Mouse (Mus musculus): ENCODE measurements at regions not wholly inside any gene's neighbourhood (a gene's known extent, or its start where the extent isn't known, plus 50 kb on each side); places are given as distances from the start of the nearest gene placed in this dataset.

- Histone ChIP-seq H3K9me3 (ENCODE audit: low read length) (no peaks in the 10 kb centered on the region), H3K4me1 (replicated peaks; ENCODE audit: low read depth, low read length) (no peaks in the 10 kb centered on the region), H3K36me3 (ENCODE audit: insufficient read depth, low read length) (no peaks in the 10 kb centered on the region), H3K27me3 (ENCODE audit: insufficient read depth, low read length) (no peaks in the 10 kb centered on the region), H3K4me3 (replicated peaks; ENCODE audit: low read length) (no peak overlapping the region)
- TF ChIP-seq NANOG (IDR thresholded peaks at IDR 0.05; ENCODE audit: borderline replicate concordance, low read length) (no peak), CTCF (conservative IDR thresholded peaks at IDR 0.05; ENCODE audit: low read length) (no peak), POU5F1 (IDR thresholded peaks at IDR 0.05; ENCODE audit: borderline replicate concordance, low read length) (no peak)
Observed at GRCm38 (mm10) chr3:66488724-66489123, 192.1 kb upstream of the Veph1 start.

- TF ChIP-seq POU5F1 (IDR thresholded peaks at IDR 0.05; ENCODE audit: borderline replicate concordance, low read length) (no peak), NANOG (IDR thresholded peaks at IDR 0.05; ENCODE audit: borderline replicate concordance, low read length) (no peak), CTCF (conservative IDR thresholded peaks at IDR 0.05; ENCODE audit: low read length) (no peak)
- Histone ChIP-seq H3K4me1 (replicated peaks; ENCODE audit: low read depth, low read length) (no peaks in the 10 kb centered on the region), H3K36me3 (ENCODE audit: insufficient read depth, low read length) (no peaks in the 10 kb centered on the region), H3K27me3 (ENCODE audit: insufficient read depth, low read length) (no peaks in the 10 kb centered on the region), H3K9me3 (ENCODE audit: low read length) (no peaks in the 10 kb centered on the region), H3K4me3 (replicated peaks; ENCODE audit: low read length) (no peak overlapping the region)
Observed at GRCm38 (mm10) chr3:66486658-66487057, 190.0 kb upstream of the Veph1 start.

- H3K36me3 ChIP-seq (ENCODE audit: insufficient read depth, low read length) = no peaks in the 10 kb centered on the region
- TF ChIP-seq CTCF (conservative IDR thresholded peaks at IDR 0.05; ENCODE audit: low read length) (no peak), NANOG (IDR thresholded peaks at IDR 0.05; ENCODE audit: borderline replicate concordance, low read length) (no peak), POU5F1 (IDR thresholded peaks at IDR 0.05; ENCODE audit: borderline replicate concordance, low read length) (no peak)
- no peaks in the 10 kb centered on the region for H3K9me3 ChIP-seq (ENCODE audit: low read length)
- H3K4me3 ChIP-seq (replicated peaks; ENCODE audit: low read length) = no peak overlapping the region
- H3K4me1 ChIP-seq (replicated peaks; ENCODE audit: low read depth, low read length) = no peaks in the 10 kb centered on the region
- no peaks in the 10 kb centered on the region for H3K27me3 ChIP-seq (ENCODE audit: insufficient read depth, low read length)
Observed at GRCm38 (mm10) chr3:66486184-66486583, 189.5 kb upstream of the Veph1 start.

- Histone ChIP-seq H3K4me1 (replicated peaks; ENCODE audit: low read depth, low read length) (no peaks in the 10 kb centered on the region), H3K27me3 (ENCODE audit: insufficient read depth, low read length) (no peaks in the 10 kb centered on the region), H3K9me3 (ENCODE audit: low read length) (no peaks in the 10 kb centered on the region), H3K36me3 (ENCODE audit: insufficient read depth, low read length) (no peaks in the 10 kb centered on the region), H3K4me3 (replicated peaks; ENCODE audit: low read length) (no peak overlapping the region)
- TF ChIP-seq CTCF (conservative IDR thresholded peaks at IDR 0.05; ENCODE audit: low read length) = no peak
- TF ChIP-seq POU5F1 (IDR thresholded peaks at IDR 0.05; ENCODE audit: borderline replicate concordance, low read length) = no peak
- no peak for TF ChIP-seq NANOG (IDR thresholded peaks at IDR 0.05; ENCODE audit: borderline replicate concordance, low read length)
Observed at GRCm38 (mm10) chr3:66480718-66481117, 184.1 kb upstream of the Veph1 start.

- no peaks in the 10 kb centered on the region for H3K9me3 ChIP-seq (ENCODE audit: low read length)
- H3K4me3 ChIP-seq (replicated peaks; ENCODE audit: low read length) = no peak overlapping the region
- H3K36me3 ChIP-seq (ENCODE audit: insufficient read depth, low read length) = no peaks in the 10 kb centered on the region
- TF ChIP-seq NANOG (IDR thresholded peaks at IDR 0.05; ENCODE audit: borderline replicate concordance, low read length) = no peak
- TF ChIP-seq POU5F1 (IDR thresholded peaks at IDR 0.05; ENCODE audit: borderline replicate concordance, low read length) = no peak
- TF ChIP-seq CTCF (conservative IDR thresholded peaks at IDR 0.05; ENCODE audit: low read length) = no peak
- H3K4me1 ChIP-seq (replicated peaks; ENCODE audit: low read depth, low read length) = no peaks in the 10 kb centered on the region
- H3K27me3 ChIP-seq (ENCODE audit: insufficient read depth, low read length) = no peaks in the 10 kb centered on the region
Observed at GRCm38 (mm10) chr3:66479266-66479665, 182.6 kb upstream of the Veph1 start.

- no peaks in the 10 kb centered on the region for H3K36me3 ChIP-seq (ENCODE audit: insufficient read depth, low read length)
- TF ChIP-seq POU5F1 (IDR thresholded peaks at IDR 0.05; ENCODE audit: borderline replicate concordance, low read length) = no peak
- no peak for TF ChIP-seq CTCF (conservative IDR thresholded peaks at IDR 0.05; ENCODE audit: low read length)
- TF ChIP-seq NANOG (IDR thresholded peaks at IDR 0.05; ENCODE audit: borderline replicate concordance, low read length) = no peak
- H3K4me1 ChIP-seq (replicated peaks; ENCODE audit: low read depth, low read length) = no peaks in the 10 kb centered on the region
- H3K9me3 ChIP-seq (ENCODE audit: low read length) = no peaks in the 10 kb centered on the region
- no peak overlapping the region for H3K4me3 ChIP-seq (replicated peaks; ENCODE audit: low read length)
- no peaks in the 10 kb centered on the region for H3K27me3 ChIP-seq (ENCODE audit: insufficient read depth, low read length)
Observed at GRCm38 (mm10) chr3:66466321-66466720, 169.7 kb upstream of the Veph1 start.

- no peaks in the 10 kb centered on the region for H3K4me1 ChIP-seq (replicated peaks; ENCODE audit: low read depth, low read length)
- no peaks in the 10 kb centered on the region for H3K36me3 ChIP-seq (ENCODE audit: insufficient read depth, low read length)
- H3K4me3 ChIP-seq (replicated peaks; ENCODE audit: low read length) = no peak overlapping the region
- no peaks in the 10 kb centered on the region for H3K9me3 ChIP-seq (ENCODE audit: low read length)
- no peaks in the 10 kb centered on the region for H3K27me3 ChIP-seq (ENCODE audit: insufficient read depth, low read length)
- no peak for TF ChIP-seq NANOG (IDR thresholded peaks at IDR 0.05; ENCODE audit: borderline replicate concordance, low read length)
- no peak for TF ChIP-seq POU5F1 (IDR thresholded peaks at IDR 0.05; ENCODE audit: borderline replicate concordance, low read length)
- no peak for TF ChIP-seq CTCF (conservative IDR thresholded peaks at IDR 0.05; ENCODE audit: low read length)
Observed at GRCm38 (mm10) chr3:66465371-66465770, 168.7 kb upstream of the Veph1 start.

GRCm38 (mm10) chr3:66462341-66462740 lies 165.7 kb upstream of the Veph1 start:
- Histone ChIP-seq H3K4me3 (replicated peaks; ENCODE audit: low read length) (no peak overlapping the region), H3K4me1 (replicated peaks; ENCODE audit: low read depth, low read length) (no peaks in the 10 kb centered on the region), H3K9me3 (ENCODE audit: low read length) (no peaks in the 10 kb centered on the region), H3K27me3 (ENCODE audit: insufficient read depth, low read length) (no peaks in the 10 kb centered on the region), H3K36me3 (ENCODE audit: insufficient read depth, low read length) (no peaks in the 10 kb centered on the region)
- TF ChIP-seq CTCF (conservative IDR thresholded peaks at IDR 0.05; ENCODE audit: low read length) (no peak), POU5F1 (IDR thresholded peaks at IDR 0.05; ENCODE audit: borderline replicate concordance, low read length) (no peak), NANOG (IDR thresholded peaks at IDR 0.05; ENCODE audit: borderline replicate concordance, low read length) (no peak)

Measured in E14TG2a.4 (cell line).